Mouse (Mus musculus) large intestine, adult 2 months (tissue): ENCODE data around the gene Aldh16a1. TPM values are rescaled to one million over a fixed set of nuclear protein-coding genes. Genes with fewer than 3 reads are reported as not detected.
"Not testable (repeated sequence)": the region's sequence is repeated elsewhere in the genome, so short reads cannot be mapped to it uniquely, and the experiment has no call there.

ENCODE experiments used
- DNase-seq: peaks from one replicate; pipeline ENCODE4 v3.0.0-alpha.2; 2012; ENCODE audit warnings: low read depth, low spot score
- WGBS: fragments of 180-500 bp; shearing (Covaris S2); methylation state at CpG from one replicate; pipeline ENCODE4 v1.1.7; 2018; 5-methylcytosine and 5-hydroxymethylcytosine counted together
- polyA plus RNA-seq: library from polyadenylated mRNA; depleted of rRNA; stranded (reverse); fragments of >200 nt; gene quantifications from 2 replicates; pipeline ENCODE4 v1.2.3, GENCODE M21; 2012

Aldh16a1 gene
- polyA plus RNA-seq, 1 experiment: 152 TPM

- DNase-seq: no peak
- WGBS: 66% methylated on average over 8 of the region's 8 CpGs
Measured at GRCm38 (mm10) chr7:45139904-45140723, 14.3 kb downstream of the Aldh16a1 start.

GRCm38 (mm10) chr7:45138403-45138802 lies 16.0 kb downstream of the Aldh16a1 start:
- DNase-seq: no peak
- WGBS: 100% methylated on average over 1 of the region's 1 CpGs

DNA sequence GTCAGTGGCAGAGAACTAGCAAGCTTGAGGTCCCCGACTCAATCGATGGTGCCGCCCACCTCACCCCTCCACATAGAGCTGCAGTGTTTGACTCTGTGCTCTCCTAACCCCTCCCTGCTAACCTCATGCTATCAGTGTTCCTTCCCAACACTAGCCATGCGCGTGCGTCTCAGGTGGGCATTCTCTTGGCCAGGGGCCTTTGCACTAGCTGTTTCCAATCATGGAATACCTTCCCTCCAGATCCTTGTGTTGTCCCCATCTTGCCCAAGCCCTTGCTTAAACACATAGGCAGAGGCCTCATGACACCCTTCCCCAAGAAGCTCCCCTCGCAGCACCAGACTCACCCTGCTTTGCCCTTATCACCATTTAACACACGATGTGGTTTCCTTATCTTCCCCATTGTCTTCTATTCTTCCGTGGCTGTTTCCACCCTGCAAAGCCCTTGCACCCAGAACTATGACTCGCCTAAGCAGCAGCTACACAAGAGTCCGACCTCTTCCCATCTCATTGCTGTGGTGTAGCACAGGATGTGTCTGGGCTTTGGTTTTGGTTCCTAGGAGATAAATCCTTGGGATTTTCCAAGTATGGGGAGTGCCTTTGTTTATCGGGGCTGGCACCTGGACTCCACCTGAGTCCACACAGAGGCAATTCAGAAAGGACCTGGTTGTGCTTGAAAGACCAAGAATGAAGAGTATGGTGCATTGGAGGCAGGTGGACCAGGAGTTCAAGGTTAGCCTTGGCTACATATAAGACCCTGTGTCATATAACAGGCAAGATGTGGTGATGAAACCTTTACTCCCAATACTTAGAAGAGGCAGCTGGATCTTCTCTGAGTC lies 17.0 kb downstream of the Aldh16a1 start:
- WGBS: 59% methylated on average over 12 of the region's 12 CpGs
- DNase-seq: no peak

- peak; percentile 95 for DNase-seq
Measured at GRCm38 (mm10) chr7:45135993-45136567, 18.3 kb downstream of the Aldh16a1 start, which contains the start of the genes Gm45713 and Flt3l. Gene Gm45713, minus strand, starts transcription at chr7:45136231. Gene Flt3l, minus strand, starts transcription at chr7:45136432.

GRCm38 (mm10) chr7:45135370-45135769 lies 19.0 kb downstream of the Aldh16a1 start:
- DNase-seq: no peak
- WGBS: 81% methylated on average over 3 of the region's 3 CpGs

More at GRCm38 (mm10) chr7:45135993-45136567, 18.3 kb downstream of the Aldh16a1 start, which contains the start of the genes Gm45713 and Flt3l:
- 2% methylated on average over 29 of the region's 29 CpGs for WGBS

DNA sequence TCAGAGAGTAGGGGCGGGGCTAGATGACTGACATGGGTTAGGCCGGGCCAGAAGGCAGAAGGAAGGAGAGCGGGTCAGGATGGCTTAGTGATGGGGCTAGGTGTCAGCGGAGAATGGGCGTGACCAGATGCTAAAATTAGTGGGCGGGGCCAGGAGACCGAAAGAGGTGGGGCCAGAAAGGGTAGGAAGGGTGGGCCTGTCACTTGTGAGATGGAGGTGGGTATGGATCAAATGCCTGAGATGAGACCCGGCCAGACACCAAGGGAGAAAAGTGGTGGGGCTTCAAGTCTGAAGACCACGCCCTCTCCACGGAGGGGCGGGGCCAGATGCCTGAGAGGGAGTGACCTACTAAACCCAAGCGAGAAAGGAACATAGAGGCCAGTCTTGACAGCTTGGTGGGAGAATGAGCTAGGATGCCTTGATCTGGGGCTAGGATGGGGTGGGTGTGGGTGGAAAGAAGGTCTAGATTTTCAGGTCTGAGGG lies 19.8 kb downstream of the Aldh16a1 start:
- DNase-seq: no peak
- WGBS: 25% methylated on average over 12 of the region's 12 CpGs

GRCm38 (mm10) chr7:45133446-45134159 lies 20.8 kb downstream of the Aldh16a1 start:
- DNase-seq: no peak
- WGBS: 79% methylated on average over 8 of the region's 8 CpGs

- 92% methylated on average over 11 of the region's 11 CpGs for WGBS
- no peak for DNase-seq
Measured at GRCm38 (mm10) chr7:45131850-45132249, 22.5 kb downstream of the Aldh16a1 start.

DNA sequence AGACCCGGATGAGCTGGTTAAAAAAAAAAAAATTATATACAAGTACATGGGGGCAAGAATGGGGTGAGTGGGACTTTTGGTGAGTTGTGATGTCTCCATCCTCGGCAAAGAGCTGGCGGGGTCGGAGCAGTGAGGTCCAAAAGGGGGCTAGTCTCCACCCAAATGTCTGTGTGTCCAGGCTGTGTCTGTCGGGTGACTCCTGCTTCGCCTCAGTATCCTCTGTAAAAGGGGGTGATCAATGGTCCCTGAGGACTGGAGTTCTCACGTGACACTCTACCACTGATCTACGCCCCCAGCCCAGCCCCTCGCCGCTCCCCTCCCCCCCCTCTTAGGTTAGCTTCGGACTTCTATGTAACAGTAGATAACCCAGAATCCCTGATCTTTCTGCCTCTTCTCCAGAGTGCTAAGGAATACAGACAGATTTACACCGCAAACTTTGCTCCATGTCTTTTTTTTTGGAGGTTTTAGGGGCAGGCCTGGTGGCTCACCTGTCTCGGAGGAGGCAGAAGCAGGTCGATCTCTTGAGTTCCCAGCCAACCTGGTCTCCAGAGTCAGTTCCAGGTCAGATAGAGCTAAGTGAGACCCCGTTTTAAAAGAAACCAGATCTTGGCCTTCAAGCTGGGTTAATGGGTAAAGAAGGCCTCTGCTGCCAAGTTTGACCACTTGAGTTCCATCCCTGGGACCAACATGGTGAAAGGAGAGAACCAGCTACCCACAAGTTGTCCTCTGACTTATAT lies 24.4 kb downstream of the Aldh16a1 start:
- no peak for DNase-seq
- WGBS: 72% methylated on average over 15 of the region's 15 CpGs

GRCm38 (mm10) chr7:45129318-45129717 lies 25.1 kb downstream of the Aldh16a1 start:
- 2% methylated on average over 17 of the region's 17 CpGs for WGBS
- no peak for DNase-seq

DNA sequence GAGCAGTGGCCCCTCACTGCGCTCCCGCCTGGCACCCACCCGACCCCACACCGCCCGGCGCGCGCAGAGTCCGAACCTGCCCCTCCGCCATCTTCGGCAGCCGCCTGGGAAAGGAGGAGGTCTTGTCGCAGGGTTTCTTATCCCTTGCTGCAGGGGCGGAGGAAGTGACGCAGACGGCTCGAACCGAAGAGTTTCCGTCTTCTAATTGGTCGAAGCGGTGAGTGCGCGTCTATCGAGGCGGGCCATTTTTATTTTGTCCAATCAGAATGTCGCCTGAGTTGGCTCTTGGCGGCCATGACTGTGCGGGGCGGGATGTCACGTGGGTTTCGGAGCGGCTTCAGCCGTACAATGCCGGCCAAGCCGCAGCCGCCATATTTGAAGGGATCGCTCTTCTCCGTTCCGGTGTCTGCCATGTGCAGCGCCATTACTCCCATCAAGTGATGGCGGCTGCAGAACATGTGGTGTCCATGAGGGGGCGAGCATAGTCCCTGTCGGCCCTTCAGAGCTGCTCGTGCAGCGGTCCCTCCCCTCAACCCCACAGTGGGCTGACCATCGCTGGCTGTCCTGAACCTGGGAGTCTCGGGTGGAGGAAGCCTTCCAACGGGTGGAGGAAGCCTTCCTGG lies 25.6 kb downstream of the Aldh16a1 start, which contains the start of gene Rpl13a:
Rpl13a (minus strand) TSS at position 138 of the 623 bp plus-strand sequence.
- peak; percentile 98 for DNase-seq
- WGBS: under 1% methylated on average over 48 of the region's 48 CpGs

DNA sequence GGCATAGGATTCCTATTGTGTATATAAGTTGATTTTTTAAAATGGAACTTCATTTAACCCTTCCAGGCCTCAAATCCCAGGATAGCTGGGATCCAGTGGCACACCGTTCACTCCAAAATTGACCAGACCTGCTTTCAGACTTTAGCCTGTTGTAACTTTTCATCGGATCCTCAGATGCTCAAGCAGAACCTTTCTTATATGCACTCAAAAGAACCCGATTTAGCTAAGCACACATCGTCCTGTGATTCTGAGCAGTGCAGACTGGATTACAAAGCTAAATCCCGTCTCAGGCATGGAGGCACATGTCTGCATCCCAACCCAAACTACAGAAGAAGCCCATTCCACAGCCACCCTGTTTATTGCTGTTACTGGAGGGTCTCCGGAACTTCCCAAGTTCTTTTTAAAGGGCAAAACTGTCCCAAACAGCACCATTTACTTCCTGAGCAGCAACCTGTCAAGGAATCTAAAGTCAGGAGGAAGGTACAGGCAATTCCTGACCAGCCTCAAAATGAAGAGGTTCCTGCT lies 26.6 kb downstream of the Aldh16a1 start:
- WGBS: under 1% methylated on average over 6 of the region's 6 CpGs
- no peak for DNase-seq

GRCm38 (mm10) chr7:45126844-45127699 lies 27.3 kb downstream of the Aldh16a1 start:
- WGBS: 24% methylated on average over 21 of the region's 21 CpGs
- no peak for DNase-seq

GRCm38 (mm10) chr7:45126147-45126843 lies 28.1 kb downstream of the Aldh16a1 start:
- WGBS: 63% methylated on average over 17 of the region's 17 CpGs

DNA sequence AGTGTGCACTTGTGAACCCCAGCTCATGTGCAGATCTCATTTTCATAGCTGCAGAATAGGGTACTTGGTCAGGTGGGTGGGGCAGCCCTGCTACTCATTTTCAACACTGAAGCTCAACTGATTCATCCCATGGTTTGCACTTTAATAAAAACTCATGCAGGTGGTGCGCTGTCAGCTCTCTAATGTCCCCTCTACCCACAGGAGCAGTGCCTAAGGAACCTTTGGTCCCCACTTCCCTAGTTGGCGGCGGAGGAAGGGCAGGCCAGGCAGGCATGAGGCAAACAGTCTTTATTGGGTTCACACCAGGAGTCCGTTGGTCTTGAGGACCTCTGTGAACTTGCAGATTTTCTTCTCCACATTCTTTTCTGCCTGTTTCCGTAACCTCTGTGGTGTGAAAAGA lies 28.7 kb downstream of the Aldh16a1 start:
- not testable (repeated sequence) for DNase-seq
- 58% methylated on average over 5 of the region's 5 CpGs for WGBS

More at GRCm38 (mm10) chr7:45126147-45126843, 28.1 kb downstream of the Aldh16a1 start:
- DNase-seq: no peak

DNA sequence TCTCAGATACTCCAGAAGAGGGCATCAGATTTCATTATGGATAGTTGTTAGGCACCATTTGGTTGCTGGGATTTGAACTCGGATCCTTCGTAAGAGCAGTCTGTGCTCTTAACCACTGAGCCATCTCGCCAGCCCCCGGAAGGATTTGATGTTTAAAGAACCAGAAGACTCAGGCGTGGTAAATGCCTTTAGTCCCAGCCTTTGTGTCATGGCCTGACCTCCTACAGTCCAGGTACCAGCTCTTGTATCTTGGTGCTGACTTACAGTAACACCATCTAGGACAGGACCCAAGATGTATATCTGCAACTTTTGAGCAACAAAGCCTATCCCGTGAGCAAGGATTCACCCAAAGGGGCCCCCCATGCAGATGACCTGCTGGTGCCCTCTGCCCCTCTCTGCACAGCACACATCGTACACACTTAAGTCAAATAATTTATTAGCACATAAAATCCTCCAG lies 29.2 kb downstream of the Aldh16a1 start:
- no peak for DNase-seq

More for the DNA sequence above, 29.2 kb downstream of the Aldh16a1 start:
- WGBS: 42% methylated on average over 7 of the region's 7 CpGs
